18 mouse cellular contexts compared by ENCODE assay signal in the genomic region with DNA sequence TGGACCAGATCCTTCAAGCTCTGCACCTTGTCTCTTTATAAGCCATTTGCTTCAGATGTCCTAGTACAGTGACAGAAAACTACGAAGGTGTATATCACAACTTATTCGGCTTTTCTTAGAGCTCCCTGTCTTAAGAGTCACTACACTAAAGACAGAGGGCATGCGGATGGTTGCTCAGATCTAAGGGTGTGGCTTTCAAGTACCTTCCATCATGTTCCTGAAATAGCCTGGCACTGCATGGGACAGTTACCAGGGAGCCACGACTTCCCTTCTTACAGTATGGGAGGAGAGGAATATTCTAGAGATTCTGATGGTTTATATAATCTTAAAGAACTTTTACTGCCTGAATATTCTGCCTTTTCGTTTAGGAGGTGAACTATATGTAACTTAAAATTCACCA.
"Had no signal": no experiment of that assay in that cellular context is flagged by ENCODE, and none has a peak within 500 bp of the region (broad histone marks: within the 10 kb centered on the region; RNA-seq: fewer than 3 reads in every experiment).

No protein-coding gene starts in this region.

- DNase-seq: lung, embryonic 14.5 days; lung, postnatal 10 days; lung, postnatal 4 days; midbrain, embryonic 14.5 days; retina, postnatal 1 day; right cerebral cortex, adult 18-20 months; right cerebral cortex, postnatal 25 days; right cerebral cortex, postnatal 4 days; spleen, adult 18-20 months; thymus, adult 18-20 months; thymus, postnatal 14 days; thymus, postnatal 36 days had no signal

- H3K4me1 ChIP-seq: midbrain, embryonic 12.5 days; neural tube, embryonic 15.5 days had no signal

- H3K36me3 ChIP-seq: midbrain, embryonic 10.5 days; midbrain, embryonic 12.5 days; neural tube, embryonic 13.5 days; neural tube, embryonic 15.5 days had no signal

- H3K4me3 ChIP-seq: midbrain, embryonic 10.5 days; midbrain, embryonic 12.5 days; myocyte; neural tube, embryonic 13.5 days; neural tube, embryonic 15.5 days had no signal

- H3K9ac ChIP-seq: lung, embryonic 14.5 days; midbrain, embryonic 12.5 days; neural tube, embryonic 13.5 days; neural tube, embryonic 15.5 days had no signal

- H3K27ac ChIP-seq: midbrain, embryonic 10.5 days; midbrain, embryonic 12.5 days; neural tube, embryonic 13.5 days; neural tube, embryonic 15.5 days had no signal

- H3K27me3 ChIP-seq: midbrain, embryonic 12.5 days; neural tube, embryonic 13.5 days; neural tube, embryonic 15.5 days had no signal

- H3K4me2 ChIP-seq: lung, embryonic 14.5 days; midbrain, embryonic 12.5 days; neural tube, embryonic 13.5 days; neural tube, embryonic 15.5 days had no signal

- ATAC-seq: midbrain, embryonic 16.5 days had no signal

- H3K9me3 ChIP-seq: midbrain, embryonic 10.5 days; midbrain, embryonic 12.5 days; neural tube, embryonic 13.5 days; neural tube, embryonic 15.5 days had no signal
